Mouse (Mus musculus) C2C12 (cell line): ENCODE measurements around the gene Fam71d. TPM values are rescaled to one million over a fixed set of nuclear protein-coding genes. Genes with fewer than 3 reads are reported as not detected.

ENCODE experiments used
- H3K27me3 ChIP-seq: one replicate; pipeline ENCODE4 v1.6.1; 2011; ENCODE audit not compliant: control insufficient read depth, insufficient read depth, insufficient read length
- H3K36me3 ChIP-seq: one replicate; pipeline ENCODE4 v1.6.1; 2011; ENCODE audit not compliant: control insufficient read depth, insufficient read depth
- H3K4me3 ChIP-seq: one replicate; pipeline ENCODE4 v1.5.1; 2011; ENCODE audit warnings: mild to moderate bottlenecking, control low read depth; ENCODE audit not compliant: poor library complexity, insufficient read depth, severe bottlenecking
- H3K79me2 ChIP-seq: one replicate; pipeline ENCODE4 v1.6.1; 2011; ENCODE audit not compliant: control insufficient read depth, insufficient read depth
- H3K79me3 ChIP-seq: one replicate; pipeline ENCODE4 v1.6.1; 2011; ENCODE audit warnings: low read depth, control low read depth
- H3ac ChIP-seq: one replicate; pipeline ENCODE3; 2011; ENCODE audit warnings: low read depth; ENCODE audit not compliant: control insufficient read depth, insufficient read length
- CEBPB ChIP-seq: IDR thresholded peaks from one replicate; pipeline ENCODE4 v1.6.1; 2011; ENCODE audit warnings: low read depth, mild to moderate bottlenecking, control low read depth, moderate library complexity
- CTCF ChIP-seq: IDR thresholded peaks from one replicate; pipeline ENCODE4 v1.5.1; 2011; ENCODE audit not compliant: control insufficient read depth, insufficient read depth, insufficient read length
- FOSL1 ChIP-seq: IDR thresholded peaks from one replicate; pipeline ENCODE4 v1.8.0; 2011; ENCODE audit warnings: mild to moderate bottlenecking, low read length; ENCODE audit not compliant: poor library complexity, insufficient read depth, severe bottlenecking
- MAX ChIP-seq: IDR thresholded peaks from one replicate; pipeline ENCODE4 v1.6.1; 2011; ENCODE audit warnings: mild to moderate bottlenecking, control low read depth
- MYOD1 ChIP-seq: IDR thresholded peaks from one replicate; pipeline ENCODE4 v1.6.1; 2011; ENCODE audit warnings: low read depth; ENCODE audit not compliant: control insufficient read depth, insufficient read length
- MYOG ChIP-seq: IDR thresholded peaks from one replicate; pipeline ENCODE4 v1.6.1; 2011; ENCODE audit not compliant: control insufficient read depth, insufficient read length; ENCODE audit errors: extremely low read depth
- USF1 ChIP-seq: IDR thresholded peaks from one replicate; pipeline ENCODE4 v1.6.1; 2011; ENCODE audit warnings: low read depth, mild to moderate bottlenecking, control low read depth, moderate library complexity
- polyA plus RNA-seq: library from polyadenylated mRNA; unstranded; fragments of >200 nt; fragmentation: generic; extraction: Trizol; gene quantifications from one replicate; pipeline ENCODE4 v1.2.1, GENCODE M21; 2012; ENCODE audit warnings: missing spikeins

Gene Fam71d
- polyA plus RNA-seq, 1 experiment, result not detected

DNA sequence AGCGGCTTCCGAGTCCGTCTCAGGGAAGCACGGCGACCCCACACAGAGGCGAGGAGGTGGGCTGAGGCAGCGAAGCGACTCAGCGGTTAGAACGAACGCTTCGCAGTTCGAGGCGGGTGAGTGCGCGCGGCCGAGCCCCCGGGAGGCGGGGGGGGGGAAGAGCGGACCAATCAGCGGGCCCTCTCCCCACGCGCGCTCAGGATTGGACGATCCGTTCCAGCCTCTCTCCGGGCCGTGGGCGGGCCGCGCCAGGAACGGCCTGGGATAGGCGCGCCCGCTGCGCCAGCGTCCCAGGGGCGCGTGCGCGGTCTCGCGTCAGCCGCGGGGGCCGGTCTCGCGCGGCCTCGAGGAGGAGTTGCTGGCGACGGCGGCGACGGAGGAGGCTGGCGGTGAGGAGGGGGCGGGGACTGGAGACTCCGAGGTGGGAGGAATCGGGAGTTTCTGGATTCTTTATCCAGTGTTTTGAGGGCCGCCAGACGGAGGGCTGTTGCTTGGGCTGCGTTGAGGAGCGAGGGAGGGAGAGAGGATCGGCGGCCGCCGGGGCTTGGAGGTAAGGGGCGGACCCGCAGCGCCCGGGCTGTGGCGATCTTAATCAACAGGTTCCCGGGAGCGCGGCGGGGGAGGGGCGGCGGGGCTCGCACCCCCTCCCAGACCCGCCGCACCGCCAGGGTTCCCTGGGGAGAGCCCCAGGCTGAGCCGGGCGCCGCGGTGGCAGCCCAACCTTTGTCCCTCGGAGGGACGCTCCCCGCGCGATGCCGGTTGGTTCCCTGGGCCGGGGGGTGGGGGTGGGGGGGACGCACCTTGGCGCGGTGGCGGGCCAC lies 57.4 kb downstream of the Fam71d start, which contains the start of gene Mpp5:
TSS of gene Mpp5 (plus strand) at position 351 of the 821 bp plus-strand sequence.
- Histone ChIP-seq H3K79me2 (peaks cover 43% of the 10 kb centered on the region), H3K4me3 (peak within 1 kb of the TSS; percentile 60), H3K27me3 (no peaks in the 10 kb centered on the region), H3K36me3 (no peaks in the 10 kb centered on the region), H3ac (peak within 1 kb of the TSS; percentile 68), H3K79me3 (peaks cover 25% of the 10 kb centered on the region)
- TF ChIP-seq MAX, result peak; percentile 31
- TF ChIP-seq MYOG, result no peak

GRCm38 (mm10) chr12:78749378-78749801 lies 58.1 kb downstream of the Fam71d start:
- H3K4me3 ChIP-seq, result peak overlapping the region; percentile 60

DNA sequence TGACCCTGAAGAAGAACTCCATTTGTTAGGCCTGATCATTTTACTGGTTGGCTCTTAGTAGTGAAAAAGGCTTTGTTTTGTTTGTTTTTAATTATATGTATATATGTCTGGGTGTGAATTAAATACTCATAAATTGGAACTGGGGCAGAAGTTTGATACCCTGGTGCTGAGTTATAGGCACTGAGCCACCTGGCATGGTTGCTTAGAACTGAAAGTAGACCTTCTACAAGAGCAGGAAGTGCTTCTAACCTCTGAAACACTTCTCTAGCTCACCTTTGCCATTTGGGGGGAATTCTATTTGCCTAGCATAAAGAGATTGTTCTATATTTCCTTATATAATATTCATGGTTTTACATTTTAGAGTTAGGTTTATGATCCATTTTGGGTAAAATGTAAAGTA lies 70.6 kb downstream of the Fam71d start:
- Histone ChIP-seq H3K4me3 (no peak overlapping the region), H3K79me3 (peaks cover 14% of the 10 kb centered on the region), H3K27me3 (no peaks in the 10 kb centered on the region), H3K79me2 (peaks cover 61% of the 10 kb centered on the region), H3ac (no peak overlapping the region), H3K36me3 (no peaks in the 10 kb centered on the region)
- no peak for TF ChIP-seq CTCF

More at GRCm38 (mm10) chr12:78749378-78749801, 58.1 kb downstream of the Fam71d start:
- peaks cover 43% of the 10 kb centered on the region for H3K79me2 ChIP-seq
- H3K79me3 ChIP-seq, result peaks cover 25% of the 10 kb centered on the region
- H3K27me3 ChIP-seq, result no peaks in the 10 kb centered on the region
- no peaks in the 10 kb centered on the region for H3K36me3 ChIP-seq
- TF ChIP-seq MAX (no peak), MYOD1 (no peak), FOSL1 (no peak), CEBPB (no peak), CTCF (no peak), USF1 (no peak), MYOG (no peak)
- peak overlapping the region; percentile 68 for H3ac ChIP-seq

GRCm38 (mm10) chr12:78769031-78769713 lies 77.8 kb downstream of the Fam71d start:
- TF ChIP-seq MYOD1, result peak; percentile 12
- no peak for TF ChIP-seq CTCF
- peak; percentile 36 for TF ChIP-seq FOSL1
- peak; percentile 59 for TF ChIP-seq MAX
- no peak for TF ChIP-seq USF1
- TF ChIP-seq MYOG, result no peak
- no peak for TF ChIP-seq CEBPB
- no peak overlapping the region for H3ac ChIP-seq
- peaks cover 54% of the 10 kb centered on the region for H3K79me2 ChIP-seq
- peaks cover 19% of the 10 kb centered on the region for H3K79me3 ChIP-seq
- no peak overlapping the region for H3K4me3 ChIP-seq
- H3K36me3 ChIP-seq, result no peaks in the 10 kb centered on the region
- H3K27me3 ChIP-seq, result no peaks in the 10 kb centered on the region

- TF ChIP-seq MYOD1 (no peak), FOSL1 (no peak)
These were observed 81.9 kb downstream of the Fam71d start for GRCm38 (mm10) chr12:78773211-78773610.

GRCm38 (mm10) chr12:78777916-78778315 lies 86.6 kb downstream of the Fam71d start:
- H3K36me3 ChIP-seq, result no peaks in the 10 kb centered on the region
- peaks cover 28% of the 10 kb centered on the region for H3K79me2 ChIP-seq
- H3ac ChIP-seq, result no peak overlapping the region
- H3K27me3 ChIP-seq, result no peaks in the 10 kb centered on the region
- H3K4me3 ChIP-seq, result no peak overlapping the region
- TF ChIP-seq CEBPB, result no peak
- no peak for TF ChIP-seq MAX
- peaks cover 9% of the 10 kb centered on the region for H3K79me3 ChIP-seq

More at GRCm38 (mm10) chr12:78773211-78773610, 81.9 kb downstream of the Fam71d start:
- Histone ChIP-seq H3K27me3 (no peaks in the 10 kb centered on the region), H3K36me3 (no peaks in the 10 kb centered on the region), H3K79me2 (peaks cover 33% of the 10 kb centered on the region), H3ac (no peak overlapping the region), H3K4me3 (no peak overlapping the region), H3K79me3 (peaks cover 22% of the 10 kb centered on the region)
